Mouse (Mus musculus) megakaryocyte, embryonic 14.5 days (primary cell): ENCODE results near the gene Lbx2. TPM values are rescaled to one million over a fixed set of nuclear protein-coding genes. Genes with fewer than 3 reads are reported as not detected.

Source experiments
- H3K27me3 ChIP-seq: replicated peaks from 2 replicates; pipeline ENCODE3; 2012; ENCODE audit warnings: inconsistent platforms
- H3K36me3 ChIP-seq: replicated peaks from 2 replicates; pipeline ENCODE3; 2012; ENCODE audit warnings: low read length, inconsistent platforms, mixed read lengths
- H3K4me1 ChIP-seq: 2 replicates; pipeline ENCODE4 v1.6.1; 2012; ENCODE audit warnings: inconsistent platforms
- H3K4me3 ChIP-seq: replicated peaks from 2 replicates; pipeline ENCODE3; 2012; ENCODE audit warnings: moderate library complexity, mild to moderate bottlenecking, inconsistent platforms
- H3K9me3 ChIP-seq: 2 replicates; pipeline ENCODE4 v1.6.1; 2012; ENCODE audit warnings: inconsistent platforms
- FLI1 ChIP-seq: IDR thresholded peaks from 2 replicates; pipeline ENCODE4 v1.6.1; 2012; ENCODE audit warnings: low read length, inconsistent platforms, mixed read lengths
- GATA1 ChIP-seq: IDR thresholded peaks from 3 replicates; pipeline ENCODE4 v1.6.1; 2012; ENCODE audit warnings: mixed read lengths, low read length, inconsistent platforms, borderline replicate concordance
- polyA plus RNA-seq: library from polyadenylated mRNA; stranded (reverse); fragments of >175 nt; gene quantifications from 2 replicates; pipeline ENCODE4 v1.2.3, GENCODE M21; 2012; ENCODE audit warnings: low replicate concordance; ENCODE audit not compliant: insufficient read depth

Lbx2 gene
- polyA plus RNA-seq, 1 experiment = 3.3 TPM

- peak overlapping the region; percentile 88 for H3K4me3 ChIP-seq
- H3K4me1 ChIP-seq = peaks cover 52% of the 10 kb centered on the region
- H3K36me3 ChIP-seq = peaks cover 13% of the 10 kb centered on the region
- H3K9me3 ChIP-seq = no peaks in the 10 kb centered on the region
- peaks cover 89% of the 10 kb centered on the region for H3K27me3 ChIP-seq
- TF ChIP-seq GATA1 (no peak), FLI1 (no peak)
These were observed 15.6 kb upstream of the Lbx2 start for GRCm38 (mm10) chr6:83070311-83071219.

GRCm38 (mm10) chr6:83071220-83071619 lies 14.9 kb upstream of the Lbx2 start:
- TF ChIP-seq FLI1 = no peak
- no peak for TF ChIP-seq GATA1
- Histone ChIP-seq H3K9me3 (no peaks in the 10 kb centered on the region), H3K27me3 (peaks cover 87% of the 10 kb centered on the region), H3K4me1 (peaks cover 47% of the 10 kb centered on the region), H3K36me3 (peaks cover 9% of the 10 kb centered on the region), H3K4me3 (peak overlapping the region; percentile 19)

- Histone ChIP-seq H3K4me1 (peaks cover 45% of the 10 kb centered on the region), H3K9me3 (no peaks in the 10 kb centered on the region), H3K27me3 (peaks cover 57% of the 10 kb centered on the region), H3K4me3 (no peak overlapping the region), H3K36me3 (peaks cover 5% of the 10 kb centered on the region)
- TF ChIP-seq GATA1 (no peak), FLI1 (no peak)
These were observed 11.2 kb upstream of the Lbx2 start for GRCm38 (mm10) chr6:83074979-83075378.

GRCm38 (mm10) chr6:83077630-83078323 lies 8.4 kb upstream of the Lbx2 start, which contains the start of gene Pcgf1:
Gene Pcgf1, plus strand, starts transcription at chr6:83077869.
- H3K27me3 ChIP-seq = peaks cover 32% of the 10 kb centered on the region
- peak within 1 kb of the TSS; percentile 99 for H3K4me3 ChIP-seq
- H3K36me3 ChIP-seq = peaks cover 30% of the 10 kb centered on the region
- H3K4me1 ChIP-seq = peaks cover 23% of the 10 kb centered on the region
- H3K9me3 ChIP-seq = no peaks in the 10 kb centered on the region
- no peak for TF ChIP-seq GATA1
- TF ChIP-seq FLI1 = no peak

GRCm38 (mm10) chr6:83078324-83078858 lies 7.8 kb upstream of the Lbx2 start:
- TF ChIP-seq FLI1 = peak; percentile 63
- TF ChIP-seq GATA1 = peak; percentile 88
- Histone ChIP-seq H3K4me3 (peak overlapping the region; percentile 99), H3K36me3 (peaks cover 32% of the 10 kb centered on the region), H3K9me3 (no peaks in the 10 kb centered on the region), H3K27me3 (peaks cover 31% of the 10 kb centered on the region), H3K4me1 (peaks cover 23% of the 10 kb centered on the region)

GRCm38 (mm10) chr6:83080210-83080609 lies 6.0 kb upstream of the Lbx2 start:
- no peaks in the 10 kb centered on the region for H3K9me3 ChIP-seq
- H3K4me3 ChIP-seq = no peak overlapping the region
- H3K36me3 ChIP-seq = peaks cover 32% of the 10 kb centered on the region
- peaks cover 34% of the 10 kb centered on the region for H3K27me3 ChIP-seq
- H3K4me1 ChIP-seq = peaks cover 28% of the 10 kb centered on the region
- TF ChIP-seq FLI1 = no peak

GRCm38 (mm10) chr6:83083497-83083896 lies 2.7 kb upstream of the Lbx2 start:
- no peak overlapping the region for H3K4me3 ChIP-seq
- H3K27me3 ChIP-seq = peaks cover 56% of the 10 kb centered on the region
- H3K4me1 ChIP-seq = peaks cover 45% of the 10 kb centered on the region
- TF ChIP-seq GATA1 = no peak
- TF ChIP-seq FLI1 = no peak
- peaks cover 32% of the 10 kb centered on the region for H3K36me3 ChIP-seq
- H3K9me3 ChIP-seq = no peaks in the 10 kb centered on the region

GRCm38 (mm10) chr6:83084477-83084876 lies 1.7 kb upstream of the Lbx2 start:
- TF ChIP-seq FLI1 (no peak), GATA1 (no peak)
- Histone ChIP-seq H3K27me3 (peaks cover 62% of the 10 kb centered on the region), H3K36me3 (peaks cover 32% of the 10 kb centered on the region), H3K9me3 (no peaks in the 10 kb centered on the region), H3K4me1 (peaks cover 37% of the 10 kb centered on the region), H3K4me3 (no peak overlapping the region)

- TF ChIP-seq GATA1 (no peak), FLI1 (no peak)
- H3K36me3 ChIP-seq = peaks cover 6% of the 10 kb centered on the region
- H3K4me3 ChIP-seq = peak overlapping the region; percentile 89
- H3K9me3 ChIP-seq = no peaks in the 10 kb centered on the region
- H3K4me1 ChIP-seq = peaks cover 32% of the 10 kb centered on the region
- peaks cover 78% of the 10 kb centered on the region for H3K27me3 ChIP-seq
These were observed 1.2 kb downstream of the Lbx2 start for GRCm38 (mm10) chr6:83087205-83087925.
